Mouse (Mus musculus) CH12F3 (cell line): ENCODE data around the gene 3110082I17Rik.
"Not testable (repeated sequence)": the region's sequence is repeated elsewhere in the genome, so short reads cannot be mapped to it uniquely, and the experiment has no call there.

ENCODE experiments used
- in situ Hi-C: fragments of 300-500 bp; cut with MboI; formaldehyde crosslinking; loops from 2 replicates; pipeline ENCODE4 v1.14.3; 2020; ENCODE audit warnings: low sequenced_read_pairs

3110082I17Rik gene

DNA sequence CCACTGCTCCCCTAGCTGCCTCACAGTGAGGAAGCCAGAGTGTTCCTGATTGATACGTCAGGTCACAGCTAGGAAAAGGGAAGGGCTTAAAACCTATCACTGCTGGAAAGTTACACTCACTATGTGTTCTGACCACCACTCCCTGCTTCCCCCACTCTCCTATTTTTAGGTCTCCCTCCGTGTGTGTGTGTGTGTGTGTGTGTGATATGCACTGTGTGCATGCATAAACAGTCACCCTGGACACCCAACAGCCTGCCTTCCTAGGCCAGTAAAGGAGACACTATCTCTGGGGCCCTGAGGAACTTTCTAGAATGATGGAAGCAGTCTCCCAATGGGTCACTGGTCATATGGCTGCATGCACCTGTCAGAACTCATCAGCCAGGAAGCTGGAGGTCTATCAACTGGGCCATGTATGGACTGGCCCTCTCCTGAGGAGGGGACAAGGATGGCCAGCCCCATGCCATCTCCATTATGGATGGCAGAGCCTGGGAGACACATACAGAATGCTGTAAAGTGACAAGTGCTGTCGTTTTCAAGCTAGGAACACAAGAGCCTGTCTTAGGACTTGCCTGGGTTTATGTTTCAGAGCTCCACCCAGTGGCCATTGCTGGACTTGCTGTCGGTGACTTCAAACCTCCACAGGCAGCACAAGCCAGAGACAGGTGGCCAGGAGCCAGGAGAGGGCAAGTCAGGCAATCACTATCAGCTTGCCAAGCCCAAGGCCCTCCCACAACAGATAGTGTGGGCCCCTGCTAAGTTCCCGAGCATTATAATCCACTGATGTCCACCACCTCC lies 62.2 kb downstream of the 3110082I17Rik start:
- in situ Hi-C loops = no loop called here

DNA sequence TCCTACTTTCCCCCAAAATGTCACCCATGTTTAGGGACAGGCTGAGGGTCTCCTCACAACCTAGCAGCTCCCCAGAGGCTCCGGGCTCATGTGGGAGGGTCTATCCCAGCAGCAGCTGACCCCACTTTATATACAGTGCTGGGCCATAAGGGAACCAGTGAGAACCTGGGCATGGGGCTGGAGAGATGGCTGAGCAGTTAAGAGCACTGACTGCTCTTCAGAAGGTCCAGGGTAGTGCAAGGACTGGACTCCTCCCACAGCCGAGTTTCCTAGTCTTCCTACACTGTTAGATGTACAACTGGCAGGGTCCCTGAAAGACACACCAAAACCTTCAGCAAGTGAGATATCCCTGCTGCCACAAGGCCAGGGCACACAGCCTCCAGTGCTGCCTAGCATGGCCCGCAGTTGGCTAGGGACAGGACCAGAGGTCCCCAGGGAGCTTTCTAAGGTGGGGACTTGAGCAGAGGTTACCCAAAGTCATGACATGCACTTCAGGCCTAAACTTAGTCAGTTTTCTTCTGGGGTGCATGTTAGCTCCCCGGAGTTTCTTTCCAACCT lies 62.9 kb downstream of the 3110082I17Rik start:
- in situ Hi-C loops = no loop called here

DNA sequence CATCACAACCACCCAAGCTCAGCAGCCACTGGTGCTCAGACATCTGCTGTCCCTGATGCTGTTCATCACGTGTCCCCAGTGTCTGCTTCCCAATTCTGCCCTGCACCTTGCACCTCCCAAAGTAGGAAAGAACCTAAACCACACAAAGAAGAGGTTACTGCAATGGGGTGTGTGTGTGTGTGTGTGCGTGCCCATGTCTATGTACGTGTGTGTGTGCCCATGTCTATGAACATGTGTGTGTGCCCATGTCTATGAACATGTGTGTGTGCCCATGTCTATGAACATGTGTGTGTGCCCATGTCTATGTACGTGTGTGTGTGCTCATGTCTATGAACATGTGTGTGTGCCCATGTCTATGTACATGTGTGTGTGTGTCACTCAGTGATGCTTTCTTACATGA lies 64.8 kb downstream of the 3110082I17Rik start:
- in situ Hi-C loops = no loop called here

DNA sequence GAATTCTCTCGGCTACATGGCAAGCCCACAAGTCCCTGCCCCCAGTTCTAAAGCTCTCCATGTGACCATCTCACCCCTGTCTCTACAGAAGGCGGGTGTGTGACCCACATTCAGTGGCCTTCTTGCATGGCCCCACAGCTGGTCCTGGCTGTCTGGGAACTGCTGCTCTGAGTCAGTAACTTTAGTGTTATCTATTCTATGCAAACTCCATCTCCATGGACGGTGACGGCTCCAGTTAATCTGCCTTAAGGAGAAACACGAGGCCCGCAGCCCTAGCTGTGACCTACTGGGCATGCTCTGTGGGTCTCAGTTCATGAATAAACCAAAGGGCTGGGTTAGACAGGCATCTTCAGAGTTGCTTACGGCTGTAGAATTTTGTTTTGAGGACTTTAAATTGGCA lies 65.9 kb downstream of the 3110082I17Rik start:
- in situ Hi-C loops = no loop called here

DNA sequence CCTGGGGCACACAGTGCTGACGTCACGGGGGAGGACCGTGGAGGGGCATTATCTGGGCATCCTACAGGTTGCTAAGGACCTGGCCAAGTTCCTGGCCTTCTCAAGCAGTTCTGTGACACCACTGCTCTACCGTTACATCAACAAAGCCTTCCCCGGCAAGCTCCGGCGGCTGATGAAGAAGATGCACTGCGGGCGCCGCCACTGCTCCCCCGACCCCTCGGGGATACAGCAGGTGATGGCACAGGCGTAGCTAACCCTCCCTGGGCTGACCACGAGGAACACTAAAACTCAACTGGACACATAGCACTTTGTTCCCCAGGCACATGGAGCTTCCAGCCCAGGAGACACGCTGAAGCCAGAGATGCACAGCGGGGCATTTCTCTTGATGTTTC lies 67.1 kb downstream of the 3110082I17Rik start:
- in situ Hi-C loops = no loop called here

DNA sequence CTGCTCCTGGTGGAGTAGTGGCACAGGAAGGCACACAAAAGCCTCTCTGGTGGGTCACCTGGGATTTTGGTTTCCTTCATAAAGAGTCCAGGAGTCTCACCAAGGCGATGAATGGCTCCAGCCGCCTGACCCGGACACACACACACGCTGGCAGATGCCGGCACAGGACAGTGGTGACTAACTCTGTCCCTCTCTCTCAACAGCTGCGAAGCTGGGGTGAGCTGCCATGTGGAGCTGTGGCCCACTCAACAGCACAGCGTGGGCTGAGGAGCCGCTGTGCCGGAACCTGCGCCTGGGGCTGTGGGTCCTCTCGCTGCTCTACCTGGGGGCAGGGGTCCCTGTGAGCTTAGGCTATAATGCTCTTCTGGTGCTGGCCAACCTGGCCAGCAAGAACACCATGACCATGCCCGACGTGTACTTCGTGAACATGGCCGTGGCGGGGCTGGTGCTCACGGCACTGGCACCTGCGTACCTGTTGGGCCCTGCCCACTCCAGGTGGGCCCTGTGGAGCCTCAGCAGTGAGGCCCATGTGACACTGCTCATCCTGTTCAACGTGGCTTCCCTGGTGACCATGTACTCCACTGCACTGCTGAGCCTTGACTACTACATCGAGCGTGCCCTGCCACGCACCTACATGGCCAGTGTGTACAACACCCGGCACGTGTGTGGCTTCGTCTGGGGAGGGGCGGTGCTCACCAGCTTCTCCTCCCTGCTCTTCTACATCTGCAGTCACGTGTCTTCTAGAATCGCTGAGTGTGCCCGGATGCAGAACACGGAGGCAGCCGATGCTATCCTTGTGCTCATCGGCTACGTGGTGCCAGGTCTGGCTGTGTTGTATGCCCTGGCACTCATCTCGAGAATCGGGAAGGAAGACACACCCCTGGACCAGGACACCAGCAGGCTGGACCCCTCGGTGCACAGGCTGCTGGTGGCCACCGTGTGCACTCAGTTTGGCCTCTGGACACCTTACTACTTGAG lies 67.8 kb downstream of the 3110082I17Rik start:
- in situ Hi-C loops = no loop called here

DNA sequence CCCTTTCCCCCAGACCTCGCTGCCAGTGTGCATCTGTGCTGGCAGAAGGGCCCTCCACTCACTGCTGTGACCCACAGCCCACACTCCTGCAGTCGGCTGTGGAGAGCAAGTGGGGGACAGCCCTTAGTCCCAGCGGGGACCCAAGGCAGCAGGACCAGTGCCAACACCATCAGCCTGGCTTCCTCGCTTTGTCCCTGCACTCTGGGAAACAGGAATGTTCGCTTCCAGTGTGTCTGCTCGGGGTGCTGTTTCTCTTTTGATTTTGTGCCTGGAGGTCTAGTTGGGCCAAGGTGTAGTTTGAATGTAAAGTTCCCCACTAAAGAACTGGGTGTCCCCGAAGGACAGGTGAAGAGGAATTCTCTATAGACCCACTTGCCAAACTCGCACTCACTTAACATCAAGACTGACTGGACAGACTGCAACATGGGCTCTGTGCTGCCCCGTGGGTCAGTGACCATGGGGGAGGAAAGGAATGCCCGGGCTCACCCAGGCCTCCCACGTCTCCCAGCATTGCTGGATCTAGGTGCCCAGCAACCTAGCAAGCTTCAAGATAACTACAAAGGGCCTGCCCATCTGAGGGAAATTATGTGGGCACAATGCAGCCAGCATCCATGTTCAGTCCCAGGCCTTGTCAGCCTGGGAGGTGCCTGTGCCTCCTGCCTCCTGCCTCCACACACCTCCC lies 68.9 kb downstream of the 3110082I17Rik start:
- in situ Hi-C loops = no loop called here

DNA sequence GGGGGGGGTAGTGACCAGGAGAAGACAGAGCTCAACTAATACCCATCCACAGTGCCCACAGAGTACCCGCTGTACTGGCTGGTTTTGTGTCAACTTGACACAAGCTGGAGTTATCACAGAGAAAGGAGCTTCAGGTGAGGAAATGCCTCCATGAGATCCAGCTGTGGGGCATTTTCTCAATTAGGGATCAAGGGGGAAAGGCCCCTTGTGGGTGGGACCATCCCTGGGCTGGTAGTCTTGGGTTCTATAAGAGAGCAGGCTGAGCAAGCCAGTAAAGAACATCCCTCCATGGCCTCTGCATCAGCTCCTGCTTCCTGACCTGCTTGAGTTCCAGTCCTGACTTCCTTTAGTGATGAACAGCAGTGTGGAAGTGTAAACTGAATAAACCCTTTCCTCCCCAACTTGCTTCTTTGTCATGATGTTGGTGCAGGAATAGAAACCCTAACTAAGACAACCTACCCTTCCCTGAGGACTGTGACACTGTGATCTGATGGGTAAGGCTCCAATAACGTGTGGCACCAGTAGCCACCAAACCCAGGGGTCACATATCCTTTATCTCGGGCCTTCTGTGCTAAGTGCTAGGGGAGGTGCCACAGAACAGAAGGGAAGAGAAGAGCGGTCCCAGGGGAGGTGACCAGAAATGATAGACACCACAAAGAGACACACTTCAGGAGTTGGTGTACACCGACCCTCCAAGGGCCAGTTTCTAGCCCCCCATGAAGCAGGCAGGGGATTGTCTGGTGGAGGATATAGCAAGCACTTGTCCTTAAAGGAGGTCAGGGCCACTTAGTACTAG lies 69.8 kb downstream of the 3110082I17Rik start:
- in situ Hi-C loops = not testable (repeated sequence)

DNA sequence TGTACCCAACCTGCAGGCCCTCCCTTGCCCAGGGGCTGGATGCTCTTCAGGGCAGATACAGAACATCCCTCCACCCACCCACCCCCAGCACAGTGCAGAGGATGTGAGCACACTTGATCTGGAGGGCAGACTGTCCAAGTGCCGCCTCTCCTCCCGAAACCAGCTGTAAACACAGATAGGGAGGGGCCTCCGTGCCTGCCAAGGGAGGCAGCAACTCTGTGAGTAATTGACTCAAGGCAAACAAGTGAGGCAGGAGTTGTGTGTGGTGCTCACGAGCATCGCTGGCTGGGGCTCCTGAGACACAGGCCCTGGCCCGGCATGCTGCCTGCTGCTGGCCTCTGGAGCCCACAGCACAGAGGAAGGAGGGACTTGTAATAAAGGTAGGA lies 70.7 kb downstream of the 3110082I17Rik start:
- in situ Hi-C loops = no loop called here

DNA sequence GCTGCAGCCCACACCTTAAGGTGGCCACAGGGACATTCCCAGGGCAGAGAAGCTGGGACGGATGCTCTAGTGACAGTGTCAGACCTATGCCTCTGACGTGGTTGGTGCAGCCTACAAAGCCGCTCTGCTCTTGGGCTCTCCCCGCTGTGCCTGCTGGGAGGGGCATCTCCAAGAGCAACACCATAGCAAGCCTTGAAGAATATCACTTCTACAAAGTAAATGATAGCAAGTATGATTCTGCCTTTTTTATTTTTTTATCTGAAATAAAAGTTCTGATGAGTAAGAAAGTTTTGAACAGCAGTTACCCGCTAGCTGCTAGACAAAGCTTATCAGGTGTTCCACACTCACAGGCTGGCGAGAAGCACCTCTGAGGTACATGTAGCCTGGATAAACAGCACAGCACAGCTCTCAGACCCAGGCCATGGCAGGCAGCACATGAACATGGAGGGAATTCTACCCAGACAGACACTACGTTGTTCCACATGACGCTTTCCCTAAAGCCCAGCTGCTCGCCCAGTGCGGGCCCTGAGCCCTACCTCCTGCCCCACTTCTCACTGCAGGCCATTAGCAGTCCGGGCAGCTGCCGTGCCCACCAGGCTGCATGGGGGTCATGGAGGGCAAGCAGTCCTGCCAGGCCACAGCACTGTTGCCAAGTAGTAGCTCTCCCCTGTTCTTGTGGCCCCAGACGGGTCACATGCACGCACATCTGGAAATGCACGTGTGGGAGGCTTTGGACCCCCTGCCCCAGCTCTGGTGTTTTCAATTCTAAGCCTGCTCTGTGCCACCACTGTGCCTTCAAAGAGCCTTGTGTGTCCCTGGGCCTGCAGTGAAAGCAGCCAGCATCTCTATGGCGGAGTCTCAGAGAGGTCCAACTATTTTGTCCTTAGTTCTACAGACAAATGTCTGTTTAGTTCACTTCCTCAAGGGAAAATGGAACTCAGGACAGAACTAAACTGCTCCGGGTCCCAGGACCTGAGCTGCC lies 71.3 kb downstream of the 3110082I17Rik start:
- in situ Hi-C loops = no loop called here

DNA sequence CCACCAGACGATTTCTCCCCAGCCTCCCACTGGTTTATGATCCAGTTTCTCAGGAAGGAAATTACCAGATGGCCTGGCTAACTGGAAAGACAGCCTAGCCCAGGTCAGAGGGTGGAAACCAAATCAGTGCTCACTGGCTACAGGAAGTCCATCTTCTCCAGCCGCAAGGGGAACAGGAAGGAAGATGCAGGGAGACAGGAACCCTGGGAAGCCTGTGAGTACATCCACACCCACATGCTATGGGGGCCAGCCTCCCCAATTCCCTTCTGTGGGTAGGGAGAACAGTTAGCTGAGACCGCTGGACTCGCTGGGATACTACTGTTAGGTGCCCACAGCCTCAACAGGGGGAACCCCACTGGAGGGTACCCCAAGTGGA lies 72.1 kb downstream of the 3110082I17Rik start:
- in situ Hi-C loops = no loop called here

DNA sequence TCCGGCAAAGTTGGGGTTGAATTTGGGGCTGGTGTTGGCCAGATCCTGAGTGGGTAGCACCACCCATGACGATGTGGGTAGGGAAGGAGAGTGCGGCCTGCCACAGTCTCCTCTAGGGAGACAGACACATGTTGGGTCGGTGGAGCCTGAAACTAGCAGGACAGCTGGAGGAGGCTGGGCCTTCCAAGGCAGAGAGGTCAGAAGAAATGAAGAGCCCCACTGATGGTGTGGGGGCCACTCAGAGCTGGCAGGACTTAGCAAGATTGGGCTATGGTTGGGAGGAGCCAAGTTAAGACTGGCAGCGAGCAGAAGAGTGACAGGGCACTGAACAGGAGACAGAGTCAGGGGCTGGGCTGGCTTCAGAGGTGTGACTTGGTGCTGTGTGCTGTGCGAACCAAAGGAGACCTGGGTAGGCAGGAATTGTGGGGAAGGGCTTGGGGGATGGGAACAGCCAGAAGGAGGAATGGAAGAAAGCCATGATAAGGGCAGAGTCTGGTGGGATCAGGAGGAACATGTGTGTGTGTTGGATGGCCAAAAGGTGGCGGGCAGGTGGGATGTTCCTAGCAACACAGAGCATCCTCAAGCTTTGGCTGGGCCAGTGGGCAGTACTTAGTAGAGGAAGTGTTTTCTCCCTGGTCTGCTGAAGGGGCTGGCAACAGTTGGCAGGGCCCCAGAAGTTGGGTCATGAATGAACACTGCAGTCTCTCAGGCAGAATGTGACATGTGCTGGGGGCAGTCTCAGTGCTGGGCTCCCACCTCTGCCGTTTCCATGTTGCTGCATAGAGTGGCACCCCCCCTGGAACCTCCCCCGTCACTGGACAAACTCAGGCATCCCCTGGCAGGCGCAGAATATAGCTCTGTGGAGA lies 72.8 kb downstream of the 3110082I17Rik start:
- in situ Hi-C loops = no loop called here

DNA sequence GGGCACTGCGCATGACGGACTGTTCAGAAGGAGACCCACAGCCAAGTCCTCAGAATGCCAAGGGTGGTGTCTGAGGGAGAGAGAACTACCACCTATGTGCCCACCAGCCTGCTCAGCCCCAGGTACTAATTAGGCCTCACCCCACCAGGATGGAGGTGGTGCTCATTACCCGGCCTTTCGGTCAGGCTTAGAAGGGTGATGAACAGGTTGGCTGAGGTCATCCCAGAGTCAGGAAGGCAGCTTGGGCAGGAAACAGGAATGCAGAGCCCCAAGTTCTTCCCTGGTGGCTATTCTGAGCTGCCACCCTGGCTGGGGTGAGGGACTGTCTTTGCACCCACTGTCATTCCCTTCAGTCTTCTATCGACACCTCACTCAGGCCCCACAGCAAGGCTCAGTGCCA lies 74.3 kb downstream of the 3110082I17Rik start:
- in situ Hi-C loops = no loop called here

DNA sequence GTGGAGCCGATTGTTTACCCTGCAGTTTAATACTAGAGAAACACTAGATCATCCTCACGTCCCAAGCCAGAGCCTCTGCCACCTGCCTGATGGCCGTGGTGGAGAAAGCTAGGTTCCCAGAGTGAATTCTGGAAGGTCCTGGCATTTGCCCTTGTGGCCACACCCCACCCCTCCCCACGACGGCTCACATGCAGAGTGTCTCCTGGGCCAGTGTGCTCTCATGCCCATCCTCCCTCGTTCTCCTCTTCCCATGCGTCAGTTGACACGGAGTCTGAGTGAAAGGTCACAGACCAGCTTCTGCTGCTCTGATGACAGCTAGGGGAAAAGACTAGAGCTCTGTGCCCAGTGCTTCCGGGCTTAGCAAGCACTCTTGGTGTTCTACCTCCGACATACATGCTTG lies 75.8 kb downstream of the 3110082I17Rik start:
- in situ Hi-C loops = no loop called here

DNA sequence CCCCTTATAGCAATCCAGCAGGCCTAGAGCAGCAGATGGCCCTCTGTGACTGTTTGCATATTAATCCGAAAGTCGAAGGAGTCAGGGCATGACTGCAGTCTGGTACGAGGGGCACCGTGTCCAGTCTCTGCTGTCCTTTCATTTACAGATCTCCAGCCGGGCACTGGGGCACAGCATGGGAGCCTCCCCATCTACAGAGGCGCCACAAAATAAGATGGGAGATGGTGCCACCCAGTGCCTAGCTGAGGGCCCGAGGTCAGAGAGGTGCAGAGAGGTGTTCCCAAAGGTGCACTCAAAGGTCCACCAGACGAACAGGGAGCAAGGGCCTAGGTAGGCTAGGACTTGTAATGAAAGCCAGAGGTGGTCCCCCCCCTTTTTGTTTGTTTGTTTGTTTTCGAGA lies 77.1 kb downstream of the 3110082I17Rik start:
- in situ Hi-C loops = no loop called here

DNA sequence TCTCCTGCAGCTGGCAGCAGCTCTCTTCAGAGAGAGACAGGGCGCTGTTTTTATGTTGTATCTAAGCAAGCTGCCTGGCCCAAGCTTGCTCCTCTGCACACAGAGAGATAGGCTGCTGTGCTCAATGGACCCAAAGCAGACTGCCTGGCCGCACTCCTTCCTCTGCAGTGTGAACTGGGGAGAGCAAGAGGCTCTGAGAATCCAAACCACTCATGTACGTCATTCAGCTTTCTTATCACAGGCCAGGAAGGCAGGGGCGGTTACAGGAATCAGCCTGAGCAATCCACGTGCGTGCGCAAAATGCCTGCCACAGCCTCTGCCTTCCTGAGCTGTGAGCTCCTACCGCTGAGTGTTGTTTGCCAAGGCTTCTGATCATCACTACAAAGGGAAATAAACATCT lies 77.6 kb downstream of the 3110082I17Rik start:
- in situ Hi-C loops = no loop called here

DNA sequence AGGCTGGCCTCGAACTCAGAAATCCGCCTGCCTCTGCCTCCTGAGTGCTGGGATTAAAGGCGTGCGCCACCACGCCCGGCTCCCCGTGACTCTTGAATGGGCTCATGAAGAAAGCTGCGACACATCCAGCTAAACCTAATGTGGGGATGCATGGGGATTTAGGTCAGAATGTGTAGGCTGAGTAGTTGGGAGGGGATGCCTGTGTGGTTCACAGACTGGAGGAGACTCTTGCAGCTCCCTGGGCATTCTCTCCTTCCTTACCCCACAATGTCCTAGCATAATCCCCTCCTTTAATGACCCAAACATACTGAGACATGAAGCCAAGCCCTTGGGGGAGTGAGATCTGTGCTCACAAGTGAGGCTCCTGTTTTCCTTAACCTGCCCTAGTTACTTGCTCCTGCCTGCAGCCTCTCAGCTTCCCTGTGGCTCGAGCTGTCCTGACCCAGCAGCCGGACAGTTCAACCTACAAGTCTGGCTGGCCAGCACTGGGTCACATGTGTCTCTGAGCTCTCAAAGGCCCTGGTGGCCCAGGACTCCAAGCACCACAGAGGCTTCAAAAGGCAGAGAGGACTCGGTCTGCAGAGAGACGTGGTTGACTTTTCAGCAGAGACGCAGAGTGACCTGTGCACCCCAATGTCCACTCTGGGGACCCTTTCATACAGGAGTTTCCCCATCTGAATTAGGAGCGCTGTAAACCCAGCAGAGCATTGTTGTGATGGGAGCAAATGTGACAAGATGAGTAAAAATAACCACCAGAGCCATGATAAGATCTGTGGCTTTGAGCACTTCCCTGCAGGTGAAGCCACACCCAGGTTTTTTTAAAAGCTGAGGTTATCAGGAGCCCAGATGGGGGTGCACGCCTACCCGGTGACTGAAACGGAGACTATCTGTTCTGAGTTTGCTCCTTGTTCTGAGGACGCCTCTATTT lies 78.5 kb downstream of the 3110082I17Rik start:
- in situ Hi-C loops = no loop called here
